Mouse (Mus musculus): ENCODE measurements around the gene Vmn2r19. TPM values are rescaled to one million over a fixed set of nuclear protein-coding genes. Genes with fewer than 3 reads are reported as not detected.

Vmn2r19 gene
- not detected in 2 replicates for polyA plus RNA-seq (2014; fragmentation: Nextera tagmentation; extraction: Ambion mirVana)

DNA sequence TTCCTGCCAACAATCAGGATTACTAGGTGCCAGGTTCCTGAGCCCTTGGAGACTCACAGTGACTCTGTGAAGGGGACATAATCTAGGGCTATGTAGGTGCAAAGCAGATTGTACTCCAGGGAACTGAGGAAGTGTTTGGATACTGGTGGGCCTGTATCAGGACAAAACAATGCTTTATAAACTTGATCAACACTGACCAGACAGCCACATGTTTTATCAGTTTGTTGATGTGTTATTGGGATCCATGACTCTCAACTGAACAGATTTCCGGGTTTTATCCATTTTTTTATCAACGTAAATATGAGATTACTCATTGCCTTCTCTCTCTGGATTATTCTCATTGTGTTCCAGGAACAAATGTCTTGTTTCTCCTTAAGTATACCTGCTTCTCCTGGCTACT lies at the start of gene Vmn2r19:
Gene Vmn2r19, plus strand, starts transcription at position 301 of the 400 bp plus-strand sequence.
- H3K9ac ChIP-seq (ENCODE audit: low read length) = no peak within 1 kb of the TSS
- H3K36me3 ChIP-seq (ENCODE audit: control insufficient read depth, insufficient read depth, low read length) = no peaks in the 10 kb centered on the region
- ATAC-seq (ENCODE audit: insufficient read depth, low FRiP score, low TSS enrichment) (no peak), DNase-seq (ENCODE audit: low spot score) (no peak)
- no peaks in the 10 kb centered on the region for H3K4me1 ChIP-seq (ENCODE audit: control insufficient read depth, insufficient read depth, low read length)
- H3K27ac ChIP-seq (ENCODE audit: low read depth, low read length) = no peak within 1 kb of the TSS
- no peak within 1 kb of the TSS for H3K4me3 ChIP-seq (ENCODE audit: low read depth, low read length)
- H3K4me2 ChIP-seq (ENCODE audit: low read depth) = no peak within 1 kb of the TSS
- H3K9me3 ChIP-seq (ENCODE audit: control insufficient read depth, low read length) = no peaks in the 10 kb centered on the region
- WGBS = 83% methylated on average over 2 of the region's 2 CpGs
- no peaks in the 10 kb centered on the region for H3K27me3 ChIP-seq (ENCODE audit: control insufficient read depth, insufficient read depth, low read length)

DNA sequence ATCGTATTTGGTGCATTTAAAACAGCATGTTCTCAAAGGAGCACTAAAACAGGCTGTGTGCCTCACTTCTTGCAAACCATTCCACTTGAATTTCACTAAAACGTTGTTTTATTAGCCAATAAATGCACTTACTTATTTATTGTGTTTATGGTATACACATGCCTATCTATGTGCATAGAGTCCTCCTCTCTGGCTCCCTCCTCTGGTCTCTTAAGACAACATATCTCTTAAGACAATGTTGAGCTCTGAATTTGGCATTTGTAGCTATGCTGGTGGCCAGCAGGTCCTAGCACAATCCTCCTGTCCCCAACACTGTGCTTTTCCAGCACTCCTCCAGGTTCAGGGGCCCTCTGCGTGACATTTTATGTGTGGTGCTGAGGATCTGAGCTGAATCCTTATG lies 49.2 kb upstream of the Vmn2r19 start:
- WGBS = 75% methylated on average over 3 of the region's 3 CpGs
- H3K4me1 ChIP-seq (ENCODE audit: control insufficient read depth, insufficient read depth, low read length) = no peaks in the 10 kb centered on the region
- no peak for DNase-seq (ENCODE audit: low spot score)
- no peaks in the 10 kb centered on the region for H3K36me3 ChIP-seq (ENCODE audit: control insufficient read depth, insufficient read depth, low read length)
- H3K9me3 ChIP-seq (ENCODE audit: control insufficient read depth, low read length) = no peaks in the 10 kb centered on the region
- no peak overlapping the region for H3K27ac ChIP-seq (ENCODE audit: low read depth, low read length)
- no peak for ATAC-seq (ENCODE audit: insufficient read depth, low FRiP score, low TSS enrichment)
- no peak overlapping the region for H3K4me2 ChIP-seq (ENCODE audit: low read depth)
- H3K27me3 ChIP-seq (ENCODE audit: control insufficient read depth, insufficient read depth, low read length) = no peaks in the 10 kb centered on the region
- H3K4me3 ChIP-seq (ENCODE audit: low read depth, low read length) = no peak overlapping the region
- H3K9ac ChIP-seq (ENCODE audit: low read length) = no peak overlapping the region

DNA sequence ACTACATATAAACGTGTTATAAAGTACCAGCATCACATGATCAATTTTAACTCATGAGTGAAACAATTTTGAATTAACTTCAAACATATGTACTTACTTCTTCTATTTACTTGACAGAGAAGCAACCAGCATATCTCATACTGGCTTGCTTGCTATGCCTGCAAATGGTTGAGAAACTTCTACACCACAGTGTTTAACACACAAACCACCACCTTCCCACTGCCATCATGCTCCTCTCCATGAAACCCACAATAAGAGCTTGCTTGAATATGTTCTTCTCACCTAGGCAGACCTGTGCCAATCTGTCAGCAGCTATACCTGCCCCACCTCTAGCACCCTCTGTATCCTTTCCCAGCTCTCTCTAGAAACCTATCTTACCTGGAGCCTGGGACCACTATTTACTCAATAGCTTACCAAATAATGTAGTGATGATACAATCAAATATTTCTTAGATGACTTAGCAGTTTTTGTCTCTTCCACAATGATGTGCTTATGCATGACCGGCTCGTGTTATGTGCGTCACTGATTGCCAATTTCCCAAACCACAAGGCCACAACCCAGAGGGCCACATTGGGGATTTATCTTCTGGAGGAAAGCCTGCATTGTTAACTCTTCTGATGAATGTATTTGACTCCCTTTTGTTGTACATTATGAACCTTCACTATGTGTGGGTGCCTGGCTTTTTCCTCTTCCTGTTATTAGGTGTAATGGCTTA lies 48.1 kb upstream of the Vmn2r19 start:
- H3K27ac ChIP-seq (ENCODE audit: low read depth, low read length) = no peak overlapping the region
- WGBS = 88% methylated on average over 4 of the region's 4 CpGs
- no peak overlapping the region for H3K9ac ChIP-seq (ENCODE audit: low read length)
- H3K36me3 ChIP-seq (ENCODE audit: control insufficient read depth, insufficient read depth, low read length) = no peaks in the 10 kb centered on the region
- no peaks in the 10 kb centered on the region for H3K9me3 ChIP-seq (ENCODE audit: control insufficient read depth, low read length)
- no peaks in the 10 kb centered on the region for H3K4me1 ChIP-seq (ENCODE audit: control insufficient read depth, insufficient read depth, low read length)
- DNase-seq (ENCODE audit: low spot score) (no peak), ATAC-seq (ENCODE audit: insufficient read depth, low FRiP score, low TSS enrichment) (no peak)
- no peak overlapping the region for H3K4me2 ChIP-seq (ENCODE audit: low read depth)
- H3K27me3 ChIP-seq (ENCODE audit: control insufficient read depth, insufficient read depth, low read length) = no peaks in the 10 kb centered on the region
- no peak overlapping the region for H3K4me3 ChIP-seq (ENCODE audit: low read depth, low read length)

DNA sequence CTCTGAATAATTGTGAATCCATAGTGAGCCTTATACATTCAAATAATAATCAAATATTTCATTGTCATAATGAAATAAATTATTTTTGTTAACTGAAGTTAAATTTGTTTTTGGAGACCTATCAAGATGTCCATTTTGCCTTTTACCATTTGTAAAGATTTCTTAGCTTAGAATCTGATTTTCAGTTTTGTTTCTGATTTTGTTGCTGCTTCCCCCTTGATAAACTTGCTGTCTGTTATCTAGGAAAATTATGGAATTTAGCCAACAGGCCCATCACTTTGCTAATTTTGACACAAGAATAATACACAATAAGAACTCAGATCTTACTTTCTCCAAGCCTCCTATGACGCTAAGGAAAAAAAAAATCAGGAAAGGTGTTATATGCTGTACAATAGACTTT lies 47.3 kb upstream of the Vmn2r19 start:
- DNase-seq (ENCODE audit: low spot score) (no peak), ATAC-seq (ENCODE audit: insufficient read depth, low FRiP score, low TSS enrichment) (no peak)
- Histone ChIP-seq H3K27me3 (ENCODE audit: control insufficient read depth, insufficient read depth, low read length) (no peaks in the 10 kb centered on the region), H3K4me2 (ENCODE audit: low read depth) (no peak overlapping the region), H3K27ac (ENCODE audit: low read depth, low read length) (no peak overlapping the region), H3K9me3 (ENCODE audit: control insufficient read depth, low read length) (no peaks in the 10 kb centered on the region), H3K9ac (ENCODE audit: low read length) (no peak overlapping the region), H3K4me1 (ENCODE audit: control insufficient read depth, insufficient read depth, low read length) (no peaks in the 10 kb centered on the region), H3K4me3 (ENCODE audit: low read depth, low read length) (no peak overlapping the region), H3K36me3 (ENCODE audit: control insufficient read depth, insufficient read depth, low read length) (no peaks in the 10 kb centered on the region)
- WGBS = 86% methylated on average over 1 of the region's 1 CpGs

DNA sequence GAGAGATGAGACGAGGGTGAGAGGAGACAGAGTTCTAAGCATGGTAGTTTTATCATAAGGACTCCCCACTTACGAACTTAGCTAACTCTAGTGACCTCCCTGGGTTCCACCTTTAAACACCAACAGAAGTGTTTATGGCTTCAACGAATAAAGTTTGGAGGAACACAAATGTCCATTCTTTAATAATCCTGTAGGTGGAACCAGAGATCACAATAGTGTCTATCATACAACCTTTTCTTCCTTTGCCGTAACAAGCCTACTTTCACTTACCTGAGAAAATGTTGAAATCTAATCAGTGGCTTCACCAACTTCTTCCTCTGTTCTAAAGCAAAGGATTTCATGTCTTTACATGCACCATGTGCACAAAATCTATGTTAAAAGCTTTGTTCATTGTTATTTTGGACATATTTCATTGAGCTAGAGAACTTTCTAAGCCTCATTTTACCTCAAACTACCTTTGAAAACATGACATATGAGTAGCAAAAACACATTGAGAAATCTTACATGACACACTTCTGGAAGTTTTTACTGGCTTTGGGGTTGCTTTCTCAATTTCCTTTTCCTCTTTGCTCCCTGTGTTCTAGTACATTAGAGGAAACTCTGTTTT lies 46.5 kb upstream of the Vmn2r19 start, which contains the start of gene Clec4d:
Gene Clec4d, plus strand, starts transcription at position 557 of the 607 bp plus-strand sequence.
- 76% methylated on average over 4 of the region's 4 CpGs for WGBS
- H3K4me1 ChIP-seq (ENCODE audit: control insufficient read depth, insufficient read depth, low read length) = no peaks in the 10 kb centered on the region
- no peak within 1 kb of the TSS for H3K9ac ChIP-seq (ENCODE audit: low read length)
- ATAC-seq (ENCODE audit: insufficient read depth, low FRiP score, low TSS enrichment) (no peak), DNase-seq (ENCODE audit: low spot score) (no peak)
- no peak within 1 kb of the TSS for H3K4me3 ChIP-seq (ENCODE audit: low read depth, low read length)
- no peak within 1 kb of the TSS for H3K4me2 ChIP-seq (ENCODE audit: low read depth)
- H3K36me3 ChIP-seq (ENCODE audit: control insufficient read depth, insufficient read depth, low read length) = no peaks in the 10 kb centered on the region
- no peak within 1 kb of the TSS for H3K27ac ChIP-seq (ENCODE audit: low read depth, low read length)
- H3K9me3 ChIP-seq (ENCODE audit: control insufficient read depth, low read length) = no peaks in the 10 kb centered on the region
- H3K27me3 ChIP-seq (ENCODE audit: control insufficient read depth, insufficient read depth, low read length) = no peaks in the 10 kb centered on the region

DNA sequence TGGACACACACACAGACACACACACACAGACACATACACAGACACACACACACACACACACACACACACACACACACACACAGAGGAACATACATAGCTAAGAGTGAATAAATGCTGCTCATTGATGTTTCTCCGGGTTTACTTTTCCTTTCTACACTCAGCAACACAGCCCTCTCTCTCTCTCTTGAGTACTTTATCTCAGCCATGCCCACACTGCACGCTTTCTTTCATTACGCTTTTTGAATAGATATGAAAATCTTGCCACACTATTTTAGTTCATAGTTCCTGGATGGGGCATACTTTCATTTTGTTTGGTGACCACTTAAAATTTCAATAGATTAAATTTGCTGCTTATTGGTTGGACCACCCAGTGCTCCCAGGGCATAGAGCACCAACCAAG lies 43.9 kb upstream of the Vmn2r19 start:
- no peaks in the 10 kb centered on the region for H3K9me3 ChIP-seq (ENCODE audit: control insufficient read depth, low read length)
- H3K27ac ChIP-seq (ENCODE audit: low read depth, low read length) = no peak overlapping the region
- no peak overlapping the region for H3K4me3 ChIP-seq (ENCODE audit: low read depth, low read length)
- H3K4me2 ChIP-seq (ENCODE audit: low read depth) = no peak overlapping the region
- no peaks in the 10 kb centered on the region for H3K36me3 ChIP-seq (ENCODE audit: control insufficient read depth, insufficient read depth, low read length)
- H3K4me1 ChIP-seq (ENCODE audit: control insufficient read depth, insufficient read depth, low read length) = no peaks in the 10 kb centered on the region
- WGBS = 88% methylated on average over 3 of the region's 3 CpGs
- H3K9ac ChIP-seq (ENCODE audit: low read length) = no peak overlapping the region
- ATAC-seq (ENCODE audit: insufficient read depth, low FRiP score, low TSS enrichment) (no peak), DNase-seq (ENCODE audit: low spot score) (no peak)
- H3K27me3 ChIP-seq (ENCODE audit: control insufficient read depth, insufficient read depth, low read length) = no peaks in the 10 kb centered on the region

DNA sequence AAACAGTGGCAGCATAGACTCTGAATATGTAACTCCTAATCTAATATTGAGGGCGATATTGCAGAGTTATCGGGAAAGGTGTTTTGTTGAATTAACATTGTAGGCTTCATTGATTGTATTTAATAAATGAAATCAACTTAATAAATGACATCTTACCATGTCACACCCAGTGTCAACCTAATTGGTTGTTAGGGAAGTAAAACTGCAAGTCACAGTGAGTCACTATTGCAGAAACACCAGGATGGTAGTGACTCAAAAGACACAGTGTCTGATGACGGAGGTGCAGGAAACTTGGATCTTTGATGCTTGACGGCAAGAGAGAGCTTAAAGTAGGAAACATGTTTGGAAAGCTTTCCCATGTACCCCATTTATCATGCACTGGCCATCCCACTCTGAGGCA lies 42.3 kb upstream of the Vmn2r19 start:
- no peaks in the 10 kb centered on the region for H3K36me3 ChIP-seq (ENCODE audit: control insufficient read depth, insufficient read depth, low read length)
- 94% methylated on average over 4 of the region's 4 CpGs for WGBS
- no peak overlapping the region for H3K27ac ChIP-seq (ENCODE audit: low read depth, low read length)
- no peaks in the 10 kb centered on the region for H3K9me3 ChIP-seq (ENCODE audit: control insufficient read depth, low read length)
- ATAC-seq (ENCODE audit: insufficient read depth, low FRiP score, low TSS enrichment) (no peak), DNase-seq (ENCODE audit: low spot score) (no peak)
- no peaks in the 10 kb centered on the region for H3K27me3 ChIP-seq (ENCODE audit: control insufficient read depth, insufficient read depth, low read length)
- H3K4me3 ChIP-seq (ENCODE audit: low read depth, low read length) = no peak overlapping the region
- no peak overlapping the region for H3K4me2 ChIP-seq (ENCODE audit: low read depth)
- no peak overlapping the region for H3K9ac ChIP-seq (ENCODE audit: low read length)
- H3K4me1 ChIP-seq (ENCODE audit: control insufficient read depth, insufficient read depth, low read length) = no peaks in the 10 kb centered on the region

DNA sequence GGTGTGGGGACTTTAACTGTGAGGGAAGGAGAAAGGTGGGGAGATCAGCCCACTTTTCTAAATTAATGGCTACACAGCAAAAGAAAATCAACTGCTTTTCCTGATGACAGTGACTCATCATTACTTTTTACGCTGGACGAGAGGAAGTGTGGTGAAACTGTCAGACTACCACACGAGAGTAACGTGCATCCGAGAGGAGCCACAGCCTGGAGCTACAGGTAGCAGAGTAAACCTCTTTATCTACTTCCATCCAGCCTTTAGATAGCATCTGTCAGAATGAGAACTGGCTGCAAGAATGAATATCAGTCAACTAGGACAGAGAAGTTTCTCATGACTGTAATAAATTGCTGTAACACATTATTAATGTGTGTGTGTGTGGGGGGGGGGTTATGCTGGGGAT lies 41.2 kb upstream of the Vmn2r19 start:
- DNase-seq (ENCODE audit: low spot score) = no peak
- ATAC-seq (ENCODE audit: insufficient read depth, low FRiP score, low TSS enrichment) = no peak
- H3K36me3 ChIP-seq (ENCODE audit: control insufficient read depth, insufficient read depth, low read length) = no peaks in the 10 kb centered on the region
- no peak overlapping the region for H3K4me2 ChIP-seq (ENCODE audit: low read depth)
- no peaks in the 10 kb centered on the region for H3K9me3 ChIP-seq (ENCODE audit: control insufficient read depth, low read length)
- no peak overlapping the region for H3K9ac ChIP-seq (ENCODE audit: low read length)
- H3K27ac ChIP-seq (ENCODE audit: low read depth, low read length) = no peak overlapping the region
- H3K4me3 ChIP-seq (ENCODE audit: low read depth, low read length) = no peak overlapping the region
- H3K27me3 ChIP-seq (ENCODE audit: control insufficient read depth, insufficient read depth, low read length) = no peaks in the 10 kb centered on the region
- H3K4me1 ChIP-seq (ENCODE audit: control insufficient read depth, insufficient read depth, low read length) = no peaks in the 10 kb centered on the region
- 89% methylated on average over 5 of the region's 5 CpGs for WGBS

DNA sequence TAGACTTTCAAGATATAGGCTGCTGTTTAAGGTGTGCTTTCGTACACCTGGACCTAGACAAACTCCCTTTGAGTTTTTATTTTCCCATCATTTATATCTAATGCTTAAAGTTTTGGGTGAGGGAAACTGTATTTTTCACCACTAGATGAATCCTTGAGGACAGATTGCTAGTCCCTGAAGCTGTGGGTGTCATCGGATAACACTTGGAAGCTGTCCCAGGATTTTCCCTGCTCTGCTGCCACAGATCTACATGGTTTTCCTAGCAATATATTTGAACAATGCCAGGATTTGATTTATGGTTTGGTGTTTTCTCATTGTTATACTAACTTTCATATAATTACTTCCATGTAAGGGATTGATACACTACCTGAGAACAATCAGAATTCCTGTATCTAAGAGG lies 28.7 kb upstream of the Vmn2r19 start:
- Histone ChIP-seq H3K27me3 (ENCODE audit: control insufficient read depth, insufficient read depth, low read length) (no peaks in the 10 kb centered on the region), H3K9me3 (ENCODE audit: control insufficient read depth, low read length) (no peaks in the 10 kb centered on the region), H3K4me2 (ENCODE audit: low read depth) (no peak overlapping the region), H3K4me1 (ENCODE audit: control insufficient read depth, insufficient read depth, low read length) (no peaks in the 10 kb centered on the region), H3K9ac (ENCODE audit: low read length) (no peak overlapping the region), H3K4me3 (ENCODE audit: low read depth, low read length) (no peak overlapping the region), H3K36me3 (ENCODE audit: control insufficient read depth, insufficient read depth, low read length) (no peaks in the 10 kb centered on the region), H3K27ac (ENCODE audit: low read depth, low read length) (no peak overlapping the region)
- no peak for ATAC-seq (ENCODE audit: insufficient read depth, low FRiP score, low TSS enrichment)
- WGBS = 93% methylated on average over 2 of the region's 2 CpGs
- DNase-seq (ENCODE audit: low spot score) = no peak

Measured in neural tube, embryonic 11.5 days (tissue).